Mouse (Mus musculus) stomach, embryonic 16.5 days (tissue): Measurements from ENCODE around the gene Arntl2. TPM values are rescaled to one million over a fixed set of nuclear protein-coding genes. Genes with fewer than 3 reads are reported as not detected.
A peak's percentile ranks its signal among the peaks of the same experiment; 100 is the strongest.
"Not testable (repeated sequence)": the region's sequence is repeated elsewhere in the genome, so short reads cannot be mapped to it uniquely, and the experiment has no call there.

Source experiments
- ATAC-seq: fragments of 200-750 bp; cut with Nextera tagmentation; 2 replicates; pipeline ENCODE4 v1.8.0; 2017; ENCODE audit warnings: moderate number of reproducible peaks, moderate TSS enrichment; ENCODE audit not compliant: insufficient read depth, low FRiP score
- H3K27ac ChIP-seq: fragments of 300-500 bp; sonication (generic); 2 replicates; pipeline ENCODE4 v1.5.1; 2014; ENCODE audit warnings: low read length
- H3K27me3 ChIP-seq: fragments of 300-500 bp; sonication (generic); 2 replicates; pipeline ENCODE4 v1.6.1; 2014; ENCODE audit warnings: low read length, control low read depth, mixed read lengths; ENCODE audit not compliant: control insufficient read depth, insufficient read depth
- H3K36me3 ChIP-seq: fragments of 300-500 bp; sonication (generic); 2 replicates; pipeline ENCODE4 v1.6.1; 2014; ENCODE audit warnings: low read length; ENCODE audit not compliant: control insufficient read depth, insufficient read depth
- H3K4me1 ChIP-seq: fragments of 300-500 bp; sonication (generic); 2 replicates; pipeline ENCODE4 v1.6.1; 2014; ENCODE audit warnings: low read length, control low read depth, mixed read lengths; ENCODE audit not compliant: control insufficient read depth, insufficient read depth
- H3K4me2 ChIP-seq: fragments of 300-500 bp; sonication (generic); 2 replicates; pipeline ENCODE4 v1.6.1; 2014; ENCODE audit warnings: low read depth, low read length, mixed read lengths
- H3K4me3 ChIP-seq: fragments of 300-500 bp; sonication (generic); replicated peaks from 2 replicates; pipeline ENCODE4 v1.5.1; 2014; ENCODE audit warnings: mild to moderate bottlenecking, low read length
- H3K9ac ChIP-seq: fragments of 300-500 bp; sonication (generic); 2 replicates; pipeline ENCODE4 v1.6.1; 2014; ENCODE audit warnings: low read length
- H3K9me3 ChIP-seq: fragments of 300-500 bp; sonication (generic); replicated peaks from 2 replicates; pipeline ENCODE4 v1.6.1; 2016; ENCODE audit warnings: low read length, control low read depth; ENCODE audit not compliant: control insufficient read depth
- WGBS: fragments of 180-500 bp; shearing (Covaris S2); extraction: QIAGEN DNeasy Blood & Tissue Kit; methylation state at CpG from one replicate; pipeline ENCODE4 v1.1.7; 2014; 5-methylcytosine and 5-hydroxymethylcytosine counted together
- polyA plus RNA-seq: library from polyadenylated mRNA; unstranded; fragments of >200 nt; fragmentation: Nextera tagmentation; extraction: Ambion mirVana; gene quantifications from 2 replicates; pipeline ENCODE4 v1.2.1, GENCODE M21; 2015

Arntl2 gene
- polyA plus RNA-seq, 1 experiment from 2014 or later: 7.5 TPM

- Histone ChIP-seq H3K9me3 (no peaks in the 10 kb centered on the region), H3K27ac (no peak overlapping the region), H3K4me2 (no peak overlapping the region), H3K27me3 (no peaks in the 10 kb centered on the region), H3K9ac (no peak overlapping the region), H3K4me3 (no peak overlapping the region), H3K36me3 (0 out of 2 replicates have a peak, but pooled peaks cover 8% of the 10 kb centered on the region), H3K4me1 (no peaks in the 10 kb centered on the region)
- WGBS: 80% methylated on average over 5 of the region's 5 CpGs
- ATAC-seq: no peak
These were observed 25.0 kb upstream of the Arntl2 start for GRCm38 (mm10) chr6:146770808-146771207.

GRCm38 (mm10) chr6:146775864-146776263, 20.0 kb upstream of the Arntl2 start:
- H3K4me1 ChIP-seq, ATAC-seq, H3K27ac ChIP-seq, H3K9me3 ChIP-seq, H3K27me3 ChIP-seq, H3K4me2 ChIP-seq, H3K36me3 ChIP-seq, H3K4me3 ChIP-seq, H3K9ac ChIP-seq: not testable (repeated sequence)
- 78% methylated on average over 8 of the region's 8 CpGs for WGBS

- no peaks in the 10 kb centered on the region for H3K27me3 ChIP-seq
- no peaks in the 10 kb centered on the region for H3K4me1 ChIP-seq
- H3K4me2 ChIP-seq: no peak overlapping the region
- H3K9me3 ChIP-seq: no peaks in the 10 kb centered on the region
- H3K9ac ChIP-seq: no peak overlapping the region
- no peak overlapping the region for H3K27ac ChIP-seq
- no peak overlapping the region for H3K4me3 ChIP-seq
- 51% methylated on average over 2 of the region's 2 CpGs for WGBS
- 0 out of 2 replicates have a peak, but pooled peaks cover 5% of the 10 kb centered on the region for H3K36me3 ChIP-seq
- peak; percentile 79 for ATAC-seq
These were observed 19.1 kb upstream of the Arntl2 start for GRCm38 (mm10) chr6:146776610-146777389.

GRCm38 (mm10) chr6:146778055-146778454, 17.8 kb upstream of the Arntl2 start:
- no peaks in the 10 kb centered on the region for H3K27me3 ChIP-seq
- no peak overlapping the region for H3K9ac ChIP-seq
- H3K4me1 ChIP-seq: no peaks in the 10 kb centered on the region
- 86% methylated on average over 3 of the region's 3 CpGs for WGBS
- H3K4me2 ChIP-seq: no peak overlapping the region
- no peak overlapping the region for H3K27ac ChIP-seq
- no peaks in the 10 kb centered on the region for H3K9me3 ChIP-seq
- 0 out of 2 replicates have a peak, but pooled peaks cover 5% of the 10 kb centered on the region for H3K36me3 ChIP-seq
- no peak overlapping the region for H3K4me3 ChIP-seq
- no peak for ATAC-seq

- no peak for ATAC-seq
- whole genome bisulfite sequencing: 68% methylated on average over 3 of the region's 3 CpGs
These were observed 14.3 kb upstream of the Arntl2 start for GRCm38 (mm10) chr6:146781566-146781965.

GRCm38 (mm10) chr6:146793527-146793926, 2.3 kb upstream of the Arntl2 start:
- ATAC-seq: no peak
- Histone ChIP-seq H3K9me3 (no peaks in the 10 kb centered on the region), H3K27ac (no peak overlapping the region), H3K4me3 (no peak overlapping the region), H3K36me3 (no peaks in the 10 kb centered on the region), H3K27me3 (no peaks in the 10 kb centered on the region), H3K4me1 (peaks cover 6% of the 10 kb centered on the region; the same call in 1 of the 2 replicates), H3K9ac (no peak overlapping the region), H3K4me2 (no peak overlapping the region)
- 68% methylated on average over 3 of the region's 3 CpGs for WGBS

More at GRCm38 (mm10) chr6:146781566-146781965, 14.3 kb upstream of the Arntl2 start:
- no peak overlapping the region for H3K4me2 ChIP-seq
- peaks cover 2% of the 10 kb centered on the region; the same call in 1 of the 2 replicates for H3K9me3 ChIP-seq
- no peak overlapping the region for H3K27ac ChIP-seq
- no peaks in the 10 kb centered on the region for H3K27me3 ChIP-seq
- H3K36me3 ChIP-seq: no peaks in the 10 kb centered on the region
- no peaks in the 10 kb centered on the region for H3K4me1 ChIP-seq
- H3K4me3 ChIP-seq: no peak overlapping the region
- H3K9ac ChIP-seq: no peak overlapping the region

- WGBS: 11% methylated on average over 22 of the region's 22 CpGs
These were observed 510 bp upstream of the Arntl2 start for GRCm38 (mm10) chr6:146795166-146795923.

GRCm38 (mm10) chr6:146797446-146797845, 1.6 kb downstream of the Arntl2 start:
- ATAC-seq: no peak
- Histone ChIP-seq H3K27ac (no peak overlapping the region), H3K36me3 (no peaks in the 10 kb centered on the region), H3K27me3 (no peaks in the 10 kb centered on the region), H3K4me1 (peaks cover 6% of the 10 kb centered on the region; the same call in 1 of the 2 replicates), H3K4me3 (no peak overlapping the region), H3K9ac (no peak overlapping the region), H3K9me3 (no peaks in the 10 kb centered on the region), H3K4me2 (no peak overlapping the region)
- WGBS: 65% methylated on average over 5 of the region's 5 CpGs

More at GRCm38 (mm10) chr6:146795166-146795923, 510 bp upstream of the Arntl2 start:
- Histone ChIP-seq H3K9me3 (no peaks in the 10 kb centered on the region), H3K27ac (no peak overlapping the region), H3K4me2 (peak overlapping the region; percentile 83), H3K27me3 (no peaks in the 10 kb centered on the region), H3K4me3 (peak overlapping the region; percentile 65), H3K4me1 (peaks cover 6% of the 10 kb centered on the region; the same call in 1 of the 2 replicates), H3K36me3 (no peaks in the 10 kb centered on the region), H3K9ac (peak overlapping the region; percentile 78)
- peak; percentile 16; the same call in 1 of the 2 replicates for ATAC-seq

GRCm38 (mm10) chr6:146809991-146810390, 14.1 kb downstream of the Arntl2 start:
- no peak overlapping the region for H3K4me2 ChIP-seq
- no peaks in the 10 kb centered on the region for H3K9me3 ChIP-seq
- H3K4me3 ChIP-seq: no peak overlapping the region
- no peak overlapping the region for H3K9ac ChIP-seq
- WGBS: 83% methylated on average over 6 of the region's 6 CpGs
- no peak overlapping the region for H3K27ac ChIP-seq
- ATAC-seq: no peak
- H3K36me3 ChIP-seq: no peaks in the 10 kb centered on the region
- no peaks in the 10 kb centered on the region for H3K27me3 ChIP-seq
- H3K4me1 ChIP-seq: no peaks in the 10 kb centered on the region
